Mouse (Mus musculus) midbrain, embryonic 12.5 days (tissue): ENCODE results near the gene Wfdc6a. TPM values are rescaled to one million over a fixed set of nuclear protein-coding genes. Genes with fewer than 3 reads are reported as not detected.
A peak's percentile ranks its signal among the peaks of the same experiment; 100 is the strongest.

Experiments used
- ATAC-seq: fragments of 200-750 bp; cut with Nextera tagmentation; 2 replicates; pipeline ENCODE4 v1.8.0; 2017; ENCODE audit warnings: low read depth, moderate TSS enrichment, moderate library complexity; ENCODE audit not compliant: low FRiP score
- H3K27ac ChIP-seq: fragments of 300-500 bp; sonication (generic); replicated peaks from 2 replicates; pipeline ENCODE4 v1.5.1; 2016; ENCODE audit warnings: mild to moderate bottlenecking
- H3K27me3 ChIP-seq: fragments of 300-500 bp; sonication (generic); 2 replicates; pipeline ENCODE4 v1.6.1; 2016; ENCODE audit warnings: mild to moderate bottlenecking
- H3K36me3 ChIP-seq: fragments of 300-500 bp; sonication (generic); 2 replicates; pipeline ENCODE4 v1.6.1; 2016
- H3K4me1 ChIP-seq: fragments of 300-500 bp; sonication (generic); 2 replicates; pipeline ENCODE4 v1.6.1; 2016
- H3K4me2 ChIP-seq: fragments of 300-500 bp; sonication (generic); replicated peaks from 2 replicates; pipeline ENCODE4 v1.6.1; 2016; ENCODE audit warnings: mild to moderate bottlenecking, moderate library complexity
- H3K4me3 ChIP-seq: fragments of 300-500 bp; sonication (generic); 2 replicates; pipeline ENCODE4 v1.5.1; 2016; ENCODE audit warnings: mild to moderate bottlenecking
- H3K9ac ChIP-seq: fragments of 300-500 bp; sonication (generic); replicated peaks from 2 replicates; pipeline ENCODE4 v1.6.1; 2016; ENCODE audit warnings: mild to moderate bottlenecking, moderate library complexity
- H3K9me3 ChIP-seq: fragments of 300-500 bp; sonication (generic); 2 replicates; pipeline ENCODE4 v1.6.1; 2016; ENCODE audit warnings: mild to moderate bottlenecking
- WGBS: fragments of 180-500 bp; shearing (Covaris S2); methylation state at CpG from one replicate; pipeline ENCODE4 v1.1.7; 2016; 5-methylcytosine and 5-hydroxymethylcytosine counted together
- polyA plus RNA-seq: library from polyadenylated mRNA; unstranded; fragments of >200 nt; fragmentation: Nextera tagmentation; extraction: Ambion mirVana; gene quantifications from 2 replicates; pipeline ENCODE4 v1.2.1, GENCODE M21; 2016

The Wfdc6a gene
- polyA plus RNA-seq, 1 experiment from 2014 or later, result not detected

DNA sequence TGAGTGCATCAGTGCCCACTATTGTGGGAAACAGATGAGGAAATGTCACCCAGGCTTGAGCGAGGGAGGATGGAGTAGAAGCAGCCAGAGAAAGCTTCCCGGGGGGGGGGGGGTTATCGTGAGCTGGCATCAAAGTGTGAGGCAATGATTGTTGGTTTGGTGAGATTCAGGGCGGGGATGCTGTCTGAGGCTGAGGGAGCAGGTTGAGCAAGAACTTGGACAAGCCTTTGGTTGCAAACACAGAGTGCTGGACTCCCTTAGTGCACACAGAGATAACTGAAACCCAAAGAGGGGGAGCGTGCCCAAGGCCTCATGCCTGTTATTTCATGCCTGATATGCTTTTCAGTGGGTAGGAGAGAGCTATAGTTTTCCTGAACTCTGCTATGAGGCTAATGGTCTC, 17.8 kb downstream of the Wfdc6a start:
- 88% methylated on average over 5 of the region's 5 CpGs for WGBS
- Histone ChIP-seq H3K27me3 (peaks cover 24% of the 10 kb centered on the region), H3K4me1 (peaks cover 11% of the 10 kb centered on the region), H3K9me3 (no peaks in the 10 kb centered on the region), H3K4me2 (no peak overlapping the region), H3K27ac (no peak overlapping the region), H3K9ac (no peak overlapping the region), H3K4me3 (no peak overlapping the region), H3K36me3 (no peaks in the 10 kb centered on the region)
- no peak for ATAC-seq

DNA sequence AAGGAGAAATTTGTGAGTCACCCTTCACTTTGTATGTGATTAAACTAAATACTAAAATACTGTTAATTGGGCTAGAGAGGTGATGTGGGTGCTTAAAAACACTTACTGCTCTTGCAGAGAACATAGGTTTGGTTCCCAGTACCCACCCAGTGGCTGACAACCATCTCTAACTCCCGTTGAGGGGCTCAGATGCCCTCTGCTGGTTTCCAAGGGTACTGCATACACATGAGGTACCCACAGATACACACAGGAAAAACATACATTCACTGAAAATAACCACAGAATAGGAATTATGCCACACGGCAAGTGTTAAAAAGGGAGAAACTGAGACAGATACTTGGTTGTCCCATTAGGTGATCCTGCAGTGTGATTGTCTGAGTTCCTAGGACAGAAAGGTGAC, 18.2 kb downstream of the Wfdc6a start:
- Histone ChIP-seq H3K27ac (no peak overlapping the region), H3K9ac (no peak overlapping the region), H3K36me3 (no peaks in the 10 kb centered on the region), H3K27me3 (peaks cover 29% of the 10 kb centered on the region), H3K9me3 (no peaks in the 10 kb centered on the region), H3K4me1 (peaks cover 15% of the 10 kb centered on the region), H3K4me3 (no peak overlapping the region), H3K4me2 (no peak overlapping the region)
- no peak for ATAC-seq
- WGBS, result 83% methylated on average over 2 of the region's 2 CpGs

DNA sequence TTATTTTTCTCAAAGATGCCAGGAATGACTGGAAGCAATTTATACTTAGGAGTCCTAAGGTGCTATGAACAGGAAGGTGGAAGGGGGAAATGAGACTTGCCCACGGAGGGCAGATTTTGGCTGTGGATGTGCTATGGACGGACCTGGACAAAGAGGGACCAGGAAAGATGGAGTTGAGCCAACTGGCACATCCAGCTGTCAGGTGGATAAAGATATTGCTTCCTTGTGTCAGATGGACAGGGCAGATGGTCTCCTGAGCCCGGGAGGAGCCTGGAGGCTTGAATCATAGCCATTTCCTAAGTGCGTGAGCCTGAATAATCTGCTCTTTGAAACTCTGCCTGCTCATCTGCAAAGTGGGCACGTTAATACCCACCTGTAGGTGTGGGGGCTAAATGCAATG, 20.9 kb downstream of the Wfdc6a start:
- Histone ChIP-seq H3K9ac (no peak overlapping the region), H3K4me2 (no peak overlapping the region), H3K36me3 (no peaks in the 10 kb centered on the region), H3K27me3 (peaks cover 42% of the 10 kb centered on the region), H3K4me1 (peaks cover 15% of the 10 kb centered on the region), H3K27ac (no peak overlapping the region), H3K9me3 (no peaks in the 10 kb centered on the region), H3K4me3 (no peak overlapping the region)
- 77% methylated on average over 5 of the region's 5 CpGs for WGBS
- ATAC-seq, result no peak

DNA sequence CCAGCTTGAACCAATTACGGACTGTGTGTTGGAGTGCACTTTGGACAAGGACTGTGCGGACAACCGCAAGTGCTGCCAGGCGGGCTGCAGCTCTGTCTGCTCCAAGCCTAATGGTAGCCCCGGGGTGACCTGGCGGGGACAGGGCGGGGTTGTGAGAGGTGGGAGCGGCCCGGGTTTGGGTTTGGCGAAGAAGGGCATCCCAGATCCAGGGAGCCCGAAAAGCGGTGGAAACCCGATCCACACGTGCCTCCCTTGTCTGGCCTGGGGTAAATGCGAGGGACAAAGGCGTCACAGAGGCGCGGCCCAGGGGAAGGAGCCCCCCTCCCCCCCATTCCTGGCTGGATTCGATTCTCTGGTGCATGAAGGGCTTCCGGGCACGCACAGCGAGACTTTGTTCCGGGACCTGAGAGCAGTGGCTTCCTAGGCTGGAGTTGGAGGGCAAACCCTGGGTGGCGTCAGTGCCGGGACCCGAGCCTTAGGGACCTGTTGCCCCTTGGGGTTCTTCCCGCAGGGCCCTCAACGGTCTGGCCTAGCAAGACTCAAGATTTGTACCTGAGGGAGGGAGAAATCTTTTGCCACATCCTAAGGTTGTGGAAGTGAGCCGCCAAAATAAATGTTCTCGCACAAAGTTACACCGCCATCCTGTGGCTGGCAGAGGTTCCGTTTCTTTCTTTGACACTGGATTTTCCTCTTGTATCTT, 21.8 kb downstream of the Wfdc6a start:
- Histone ChIP-seq H3K4me2 (peak overlapping the region; percentile 88), H3K27ac (no peak overlapping the region), H3K36me3 (no peaks in the 10 kb centered on the region), H3K9me3 (no peaks in the 10 kb centered on the region), H3K9ac (peak overlapping the region; percentile 65), H3K27me3 (peaks cover 42% of the 10 kb centered on the region), H3K4me1 (peaks cover 15% of the 10 kb centered on the region), H3K4me3 (peak overlapping the region; percentile 44)
- WGBS, result under 1% methylated on average over 31 of the region's 32 CpGs
- peak; percentile 75 for ATAC-seq

DNA sequence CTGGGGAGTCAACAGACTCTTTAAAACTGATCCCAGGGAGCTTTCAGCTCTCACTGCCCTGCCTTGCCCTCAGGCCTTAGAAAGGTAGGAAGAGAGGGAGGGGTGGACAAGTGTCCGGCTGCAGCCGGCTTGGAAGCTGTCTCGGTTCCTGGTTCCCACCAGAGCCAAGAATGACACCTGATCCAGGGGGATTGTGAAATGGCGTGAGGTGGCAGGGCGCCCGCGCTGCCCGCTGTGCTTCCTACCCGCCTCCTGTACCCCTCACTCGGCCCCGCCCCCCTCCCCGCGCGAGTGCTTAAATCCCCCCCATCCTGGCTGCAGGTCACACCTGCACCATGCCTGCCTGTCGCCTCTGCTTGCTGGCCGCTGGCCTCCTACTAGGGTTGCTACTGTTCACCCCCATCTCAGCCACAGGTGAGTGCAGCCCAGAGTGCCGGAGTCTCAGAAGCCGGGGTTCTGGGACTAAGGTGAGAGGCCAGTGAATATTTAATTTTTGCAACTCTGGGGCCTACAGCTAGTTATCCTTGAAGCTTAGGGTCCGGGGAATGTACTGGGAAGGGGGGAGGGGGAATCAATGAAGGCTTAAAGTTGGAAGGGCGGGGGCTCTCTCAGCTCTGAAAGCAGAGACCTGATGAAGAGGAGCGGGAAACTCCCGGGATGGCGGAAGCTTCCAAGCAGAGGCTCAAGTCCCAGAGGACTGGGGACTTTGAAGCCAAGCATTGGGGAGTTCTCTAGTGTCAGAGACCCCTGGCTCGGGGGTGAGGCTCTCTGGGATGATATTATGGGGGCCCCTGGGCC, 22.7 kb downstream of the Wfdc6a start, which contains the start of gene Wfdc2:
Gene Wfdc2 (plus strand): TSS at position 23 of the 798 bp plus-strand sequence.
- H3K4me1 ChIP-seq, result peaks cover 15% of the 10 kb centered on the region
- 1% methylated on average over 24 of the region's 24 CpGs for WGBS
- peaks cover 42% of the 10 kb centered on the region for H3K27me3 ChIP-seq
- H3K27ac ChIP-seq, result no peak within 1 kb of the TSS
- no peaks in the 10 kb centered on the region for H3K36me3 ChIP-seq
- peak within 1 kb of the TSS; percentile 44 for H3K4me3 ChIP-seq
- no peak for ATAC-seq
- peak within 1 kb of the TSS; percentile 88 for H3K4me2 ChIP-seq
- no peaks in the 10 kb centered on the region for H3K9me3 ChIP-seq
- peak within 1 kb of the TSS; percentile 65 for H3K9ac ChIP-seq

DNA sequence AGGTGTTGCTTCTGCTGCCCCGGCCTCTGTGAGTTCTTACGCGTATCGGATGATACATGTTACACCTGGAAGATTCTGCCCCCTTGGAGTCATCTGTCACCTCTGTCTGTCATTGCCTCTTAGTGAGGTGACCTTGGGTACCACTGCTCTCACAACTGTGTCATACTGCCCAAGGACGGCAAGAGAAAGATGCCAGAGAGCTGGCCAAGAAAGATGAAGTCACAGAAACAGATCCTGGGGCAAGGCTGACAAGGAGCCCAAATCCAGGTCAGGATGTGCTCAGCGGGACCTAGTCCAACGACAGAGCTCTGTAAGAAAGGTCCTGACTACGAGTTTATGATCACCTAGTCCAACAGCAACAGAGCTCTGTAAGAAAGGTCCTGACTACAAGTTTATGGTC, 25.1 kb downstream of the Wfdc6a start:
- H3K36me3 ChIP-seq, result no peaks in the 10 kb centered on the region
- H3K9ac ChIP-seq, result no peak overlapping the region
- peaks cover 15% of the 10 kb centered on the region for H3K4me1 ChIP-seq
- ATAC-seq, result no peak
- H3K27ac ChIP-seq, result no peak overlapping the region
- peaks cover 42% of the 10 kb centered on the region for H3K27me3 ChIP-seq
- no peak overlapping the region for H3K4me3 ChIP-seq
- 91% methylated on average over 8 of the region's 8 CpGs for WGBS
- no peaks in the 10 kb centered on the region for H3K9me3 ChIP-seq
- H3K4me2 ChIP-seq, result no peak overlapping the region

DNA sequence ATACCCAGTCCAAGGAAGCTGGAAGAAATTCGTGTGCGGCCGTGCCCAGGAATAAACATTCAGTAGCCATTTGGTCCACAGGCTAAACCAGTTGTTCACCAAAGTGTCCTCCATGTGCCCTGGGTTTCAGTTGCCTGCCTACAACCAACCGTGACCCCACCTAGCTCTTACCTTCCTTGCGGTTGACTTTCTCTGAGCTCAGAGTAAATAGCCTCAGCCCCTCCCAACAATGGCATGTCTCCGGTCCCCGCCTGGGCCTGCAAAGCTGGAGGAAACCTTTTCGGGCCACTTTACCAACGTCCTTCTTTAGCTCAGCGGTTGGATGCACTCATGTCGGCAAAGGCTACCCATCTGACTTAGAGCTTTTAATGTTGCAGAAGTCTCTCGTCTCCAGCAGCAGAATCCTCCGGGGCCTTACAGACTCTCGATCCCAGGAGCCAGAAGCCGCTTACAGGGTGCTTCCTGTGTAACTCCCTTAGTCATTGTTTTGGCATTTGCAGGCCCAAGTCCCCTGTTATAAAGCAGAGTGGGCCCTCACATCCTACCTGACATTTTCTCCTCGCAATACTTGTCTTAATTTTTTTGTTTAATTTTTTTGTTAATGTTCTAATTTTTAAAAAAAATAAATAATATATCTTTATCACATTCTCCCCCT, 26.1 kb downstream of the Wfdc6a start:
- Histone ChIP-seq H3K4me2 (no peak overlapping the region), H3K27me3 (peaks cover 33% of the 10 kb centered on the region), H3K9ac (no peak overlapping the region), H3K36me3 (no peaks in the 10 kb centered on the region), H3K4me3 (no peak overlapping the region), H3K4me1 (peaks cover 15% of the 10 kb centered on the region), H3K27ac (no peak overlapping the region), H3K9me3 (no peaks in the 10 kb centered on the region)
- 50% methylated on average over 16 of the region's 16 CpGs for WGBS
- ATAC-seq, result no peak

DNA sequence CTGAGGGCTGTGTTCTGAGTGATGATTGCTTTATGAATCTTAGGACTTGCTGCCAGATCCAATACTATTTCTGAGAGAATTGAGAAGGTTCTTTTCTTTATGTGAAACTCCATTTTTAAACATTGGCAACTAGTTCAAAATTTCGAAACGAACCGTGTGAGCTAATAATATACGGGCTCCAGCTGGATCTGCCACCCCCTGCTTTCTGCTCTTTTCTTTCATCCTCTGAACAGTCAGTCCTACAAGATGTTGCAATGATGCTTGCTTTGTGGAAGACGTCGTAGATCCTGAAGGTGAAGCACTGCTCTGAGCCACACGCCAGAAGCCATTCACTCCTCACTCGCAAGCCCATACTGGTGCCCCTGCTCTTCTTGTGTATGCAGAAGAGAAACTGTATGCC, 26.8 kb downstream of the Wfdc6a start:
- Histone ChIP-seq H3K4me1 (peaks cover 12% of the 10 kb centered on the region), H3K9me3 (no peaks in the 10 kb centered on the region), H3K27me3 (peaks cover 28% of the 10 kb centered on the region), H3K4me2 (no peak overlapping the region), H3K27ac (no peak overlapping the region), H3K9ac (no peak overlapping the region), H3K4me3 (no peak overlapping the region), H3K36me3 (no peaks in the 10 kb centered on the region)
- ATAC-seq, result no peak
- WGBS, result 86% methylated on average over 8 of the region's 8 CpGs

DNA sequence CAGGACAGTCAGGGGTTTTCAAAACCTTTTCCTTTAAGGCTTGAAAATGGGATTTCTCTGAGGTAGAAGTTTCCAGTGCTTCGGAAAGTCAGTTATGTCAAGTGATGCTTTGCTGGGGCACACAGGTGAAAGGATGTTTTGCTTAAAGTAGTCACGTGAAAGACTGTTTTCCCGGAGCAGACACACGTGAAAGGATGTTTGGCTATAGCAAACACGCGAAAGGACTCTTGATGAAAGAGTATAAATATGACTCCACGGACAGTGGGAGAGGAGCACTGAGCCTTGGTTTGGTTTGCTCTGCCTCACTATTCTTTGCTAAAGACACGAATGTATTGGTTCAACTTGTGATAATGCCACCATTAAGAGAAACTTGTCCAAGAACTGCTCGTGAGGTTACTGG, 33.7 kb downstream of the Wfdc6a start:
- Histone ChIP-seq H3K4me1 (peaks cover 10% of the 10 kb centered on the region), H3K9ac (no peak overlapping the region), H3K27ac (no peak overlapping the region), H3K4me2 (no peak overlapping the region), H3K36me3 (no peaks in the 10 kb centered on the region), H3K27me3 (0 out of 2 replicates have a peak, but pooled peaks cover 6% of the 10 kb centered on the region), H3K4me3 (no peak overlapping the region), H3K9me3 (no peaks in the 10 kb centered on the region)
- 91% methylated on average over 9 of the region's 9 CpGs for whole genome bisulfite sequencing
- ATAC-seq, result no peak

DNA sequence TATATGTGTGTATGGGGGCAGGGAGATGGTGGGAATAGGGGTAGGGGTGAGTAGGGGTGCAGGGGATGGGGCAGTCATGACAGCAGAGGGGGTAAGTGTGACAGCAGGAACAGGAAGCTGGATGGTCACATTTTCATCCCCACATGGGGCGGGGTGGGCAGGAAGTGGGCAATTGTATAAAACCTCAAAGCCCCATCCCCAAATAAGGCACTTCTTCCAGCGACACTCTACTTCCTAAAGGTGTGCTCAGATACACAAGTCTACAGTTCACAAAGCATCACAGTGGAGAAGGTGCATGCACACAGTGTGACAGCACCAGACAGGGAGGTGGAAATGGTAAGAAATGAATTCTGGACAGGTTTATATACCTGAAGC, 34.4 kb downstream of the Wfdc6a start:
- H3K36me3 ChIP-seq, result no peaks in the 10 kb centered on the region
- ATAC-seq, result no peak
- no peaks in the 10 kb centered on the region for H3K9me3 ChIP-seq
- 0 out of 2 replicates have a peak, but pooled peaks cover 6% of the 10 kb centered on the region for H3K27me3 ChIP-seq
- H3K9ac ChIP-seq, result 0 out of 2 replicates have a peak overlapping the region, but pooled peaks have one; percentile 3
- H3K4me1 ChIP-seq, result peaks cover 10% of the 10 kb centered on the region
- no peak overlapping the region for H3K4me3 ChIP-seq
- 85% methylated on average over 2 of the region's 2 CpGs for WGBS
- H3K27ac ChIP-seq, result no peak overlapping the region
- H3K4me2 ChIP-seq, result no peak overlapping the region

DNA sequence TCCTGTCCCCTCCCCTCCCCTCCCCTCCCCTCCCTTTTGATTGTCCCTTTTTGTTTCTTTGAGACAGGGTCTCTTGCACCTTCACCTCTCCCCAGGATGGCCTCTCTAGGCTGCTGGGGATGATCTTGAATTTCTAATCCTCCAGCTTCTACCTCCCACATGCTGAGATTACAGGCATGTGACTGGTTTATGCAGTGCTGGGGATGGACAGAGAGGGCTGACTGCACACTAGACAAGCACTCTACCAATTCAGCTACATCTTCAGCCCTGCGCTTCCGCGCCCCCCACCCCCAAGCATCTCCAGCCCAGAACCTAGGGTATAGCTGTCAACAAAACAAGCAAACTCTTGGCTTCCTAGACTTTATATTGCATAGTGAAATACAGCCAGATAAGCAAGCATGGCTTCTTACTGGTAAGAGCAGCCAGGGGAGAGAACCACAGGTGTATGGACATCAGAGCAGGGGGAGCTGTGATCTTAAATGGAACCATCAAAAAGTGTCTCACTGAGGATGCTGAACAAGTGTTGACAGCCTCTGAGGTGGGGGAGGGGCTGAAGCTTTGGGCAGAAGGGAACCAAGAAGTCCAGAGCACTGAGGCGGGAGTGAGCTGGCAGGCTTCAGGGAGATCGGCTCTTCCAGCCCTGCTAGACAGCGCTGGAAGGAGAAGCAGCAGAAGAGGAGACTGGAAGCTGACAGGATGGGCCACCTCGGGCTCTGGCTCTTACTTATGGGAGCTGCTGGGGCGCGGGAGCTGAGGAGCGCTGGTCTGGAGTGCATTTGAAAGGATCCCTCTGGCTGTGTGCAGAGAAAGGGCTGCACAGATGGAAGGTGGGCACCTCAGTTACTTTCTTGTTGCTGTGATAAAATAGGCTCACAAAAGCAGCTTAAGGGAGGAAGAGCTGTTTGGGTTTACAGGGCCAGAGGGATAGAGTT, 35.0 kb downstream of the Wfdc6a start:
- H3K36me3 ChIP-seq, result no peaks in the 10 kb centered on the region
- H3K27me3 ChIP-seq, result 0 out of 2 replicates have a peak, but pooled peaks cover 6% of the 10 kb centered on the region
- 13% methylated on average over 10 of the region's 10 CpGs for WGBS
- peak overlapping the region; percentile 23 for H3K4me2 ChIP-seq
- H3K27ac ChIP-seq, result no peak overlapping the region
- no peak for ATAC-seq
- H3K9ac ChIP-seq, result 0 out of 2 replicates have a peak overlapping the region, but pooled peaks have one; percentile 3
- H3K4me3 ChIP-seq, result no peak overlapping the region
- H3K4me1 ChIP-seq, result peaks cover 10% of the 10 kb centered on the region
- no peaks in the 10 kb centered on the region for H3K9me3 ChIP-seq
